Mouse (Mus musculus) limb, embryonic 14.5 days (tissue): ENCODE results near the gene Gm3435. TPM values are rescaled to one million over a fixed set of nuclear protein-coding genes. Genes with fewer than 3 reads are reported as not detected.
"Not testable (repeated sequence)": the region's sequence is repeated elsewhere in the genome, so short reads cannot be mapped to it uniquely, and the experiment has no call there.

Experiments used
- ATAC-seq: fragments of 200-750 bp; cut with Nextera tagmentation; 2 replicates; pipeline ENCODE4 v1.8.0; 2017; ENCODE audit warnings: low read depth, moderate number of reproducible peaks, moderate TSS enrichment; ENCODE audit not compliant: low FRiP score
- DNase-seq: peaks from one replicate; pipeline ENCODE4 v3.0.0-alpha.2; 2015; ENCODE audit warnings: low spot score
- H3K27ac ChIP-seq: fragments of 300-500 bp; sonication (generic); replicated peaks from 2 replicates; pipeline ENCODE4 v1.5.1; 2014; ENCODE audit warnings: low read depth, mild to moderate bottlenecking, low read length, moderate library complexity, mixed read lengths
- H3K27me3 ChIP-seq: fragments of 300-500 bp; sonication (generic); 2 replicates; pipeline ENCODE4 v1.6.1; 2014; ENCODE audit warnings: low read length, mixed read lengths; ENCODE audit not compliant: control insufficient read depth, insufficient read depth
- H3K36me3 ChIP-seq: fragments of 300-500 bp; sonication (generic); 2 replicates; pipeline ENCODE4 v1.6.1; 2014; ENCODE audit warnings: mild to moderate bottlenecking, low read length, moderate library complexity, mixed read lengths; ENCODE audit not compliant: control insufficient read depth, insufficient read depth
- H3K4me1 ChIP-seq: fragments of 300-500 bp; sonication (generic); 2 replicates; pipeline ENCODE4 v1.6.1; 2014; ENCODE audit warnings: antibody characterized with exemption, low read length, mixed read lengths; ENCODE audit not compliant: control insufficient read depth, insufficient read depth
- H3K4me2 ChIP-seq: fragments of 300-500 bp; sonication (generic); replicated peaks from 2 replicates; pipeline ENCODE4 v1.6.1; 2014; ENCODE audit warnings: low read depth, mild to moderate bottlenecking, low read length, moderate library complexity; ENCODE audit not compliant: severe bottlenecking
- H3K4me3 ChIP-seq: fragments of 300-500 bp; sonication (generic); replicated peaks from 2 replicates; pipeline ENCODE4 v1.5.1; 2014; ENCODE audit warnings: low read length
- H3K9ac ChIP-seq: fragments of 300-500 bp; sonication (generic); 2 replicates; pipeline ENCODE4 v1.6.1; 2014; ENCODE audit warnings: mild to moderate bottlenecking, low read depth, low read length, moderate library complexity; ENCODE audit not compliant: severe bottlenecking
- H3K9me3 ChIP-seq: fragments of 300-500 bp; sonication (generic); 2 replicates; pipeline ENCODE4 v1.6.1; 2016; ENCODE audit warnings: low read length; ENCODE audit not compliant: control insufficient read depth
- POLR2A ChIP-seq: fragments of 200-500 bp; IDR thresholded peaks from 2 replicates; pipeline ENCODE4 v1.8.0; 2012; ENCODE audit warnings: inconsistent platforms, mild to moderate bottlenecking, moderate library complexity, borderline replicate concordance; ENCODE audit not compliant: insufficient read depth, insufficient read length; ENCODE audit errors: extremely low read depth
- WGBS: fragments of 180-500 bp; shearing (Covaris S2); extraction: QIAGEN DNeasy Blood & Tissue Kit; methylation state at CpG from one replicate; pipeline ENCODE4 v1.1.7; 2014; 5-methylcytosine and 5-hydroxymethylcytosine counted together
- polyA plus RNA-seq, 2 experiments: library from polyadenylated mRNA; depleted of rRNA in 1 of 2; stranded (reverse) in 1 of 2; unstranded in 1 of 2; fragments of >200 nt; fragmentation: Nextera tagmentation in 1 of 2; extraction: Ambion mirVana in 1 of 2; gene quantifications; 2 replicates each; pipeline versions ENCODE4 v1.2.1 to v1.2.3; 2012 to 2014

Gene Gm3435
- 4.3 and 5.3 TPM in 2 replicates for polyA plus RNA-seq (2012; rRNA removed)
- 3.2 and 4.6 TPM in 2 replicates for polyA plus RNA-seq (2014; fragmentation: Nextera tagmentation; extraction: Ambion mirVana)

DNA sequence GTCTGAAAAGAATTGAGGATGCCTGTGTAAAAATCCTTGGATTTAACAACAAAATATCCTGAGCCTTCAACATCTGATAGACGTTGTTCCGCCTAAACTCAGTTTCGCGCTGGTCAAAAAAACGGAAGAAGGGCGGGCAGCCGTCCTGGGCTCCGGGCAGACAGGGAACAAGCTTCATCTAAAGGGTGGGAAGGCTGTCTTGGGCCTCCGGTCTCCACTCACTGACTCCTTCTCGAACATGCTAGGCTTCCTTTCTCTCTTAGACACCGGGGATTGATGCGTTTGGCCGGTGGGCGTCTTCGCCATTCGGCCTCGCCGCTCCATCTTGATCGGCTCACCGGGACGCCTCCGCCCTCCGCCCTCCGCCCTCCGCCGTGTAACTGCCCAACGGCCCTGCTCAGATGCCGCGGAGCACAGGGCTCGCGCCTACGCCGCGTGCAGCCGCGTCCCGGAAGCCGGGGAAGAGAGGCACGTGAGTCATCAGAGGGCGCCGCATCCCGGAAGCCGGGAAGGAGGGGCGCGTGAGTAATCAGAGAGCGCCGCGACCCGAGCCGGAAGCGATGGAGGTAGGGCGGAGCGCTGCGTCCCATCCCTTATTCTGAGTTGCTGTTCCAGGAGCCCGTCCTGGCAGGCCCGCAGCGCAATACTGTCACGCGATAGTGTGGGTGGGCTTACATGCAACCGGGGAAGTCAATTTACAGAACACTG, at the start of gene Gm3435:
Gm3435 (plus strand) TSS at position 471 of the 708 bp plus-strand sequence.
- H3K27ac ChIP-seq, H3K4me2 ChIP-seq, H3K4me1 ChIP-seq, H3K36me3 ChIP-seq, H3K27me3 ChIP-seq, H3K9me3 ChIP-seq, H3K4me3 ChIP-seq, DNase-seq, H3K9ac ChIP-seq: not testable (repeated sequence)
- WGBS, result no CpG with 5 or more reads among the region's 60 CpGs
- ATAC-seq, result peak; percentile 97

DNA sequence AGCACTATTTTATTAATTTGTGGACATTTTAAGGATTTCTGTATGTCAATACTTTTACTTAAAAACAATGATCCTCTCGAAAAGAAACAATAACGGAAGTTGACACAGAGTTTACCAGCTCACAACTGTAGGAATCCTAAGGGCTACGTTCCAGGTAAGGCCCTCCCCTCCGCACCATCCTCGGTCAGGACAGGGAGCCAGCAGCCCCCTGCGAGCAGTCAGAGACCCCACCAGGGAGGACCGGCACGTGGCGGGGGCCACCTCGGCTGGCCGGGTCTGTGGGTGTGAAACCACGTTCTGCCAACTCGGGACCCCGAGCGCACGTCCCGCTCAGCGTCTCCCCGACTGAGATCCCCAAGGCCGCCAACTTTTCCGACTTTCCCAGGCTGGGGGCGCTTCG, 49.5 kb upstream of the Gm3435 start:
- Histone ChIP-seq H3K9me3 (no peaks in the 10 kb centered on the region), H3K4me1 (peaks cover 6% of the 10 kb centered on the region), H3K27ac (no peak overlapping the region), H3K27me3 (no peaks in the 10 kb centered on the region), H3K4me3 (peak overlapping the region; percentile 65), H3K9ac (peak overlapping the region; percentile 80), H3K4me2 (peak overlapping the region; percentile 86), H3K36me3 (peaks cover 20% of the 10 kb centered on the region; the same call in 1 of the 2 replicates)
- 0% methylated on average over 12 of the region's 23 CpGs for WGBS
- no peak for ATAC-seq
- TF ChIP-seq POLR2A, result no peak
- no peak for DNase-seq

DNA sequence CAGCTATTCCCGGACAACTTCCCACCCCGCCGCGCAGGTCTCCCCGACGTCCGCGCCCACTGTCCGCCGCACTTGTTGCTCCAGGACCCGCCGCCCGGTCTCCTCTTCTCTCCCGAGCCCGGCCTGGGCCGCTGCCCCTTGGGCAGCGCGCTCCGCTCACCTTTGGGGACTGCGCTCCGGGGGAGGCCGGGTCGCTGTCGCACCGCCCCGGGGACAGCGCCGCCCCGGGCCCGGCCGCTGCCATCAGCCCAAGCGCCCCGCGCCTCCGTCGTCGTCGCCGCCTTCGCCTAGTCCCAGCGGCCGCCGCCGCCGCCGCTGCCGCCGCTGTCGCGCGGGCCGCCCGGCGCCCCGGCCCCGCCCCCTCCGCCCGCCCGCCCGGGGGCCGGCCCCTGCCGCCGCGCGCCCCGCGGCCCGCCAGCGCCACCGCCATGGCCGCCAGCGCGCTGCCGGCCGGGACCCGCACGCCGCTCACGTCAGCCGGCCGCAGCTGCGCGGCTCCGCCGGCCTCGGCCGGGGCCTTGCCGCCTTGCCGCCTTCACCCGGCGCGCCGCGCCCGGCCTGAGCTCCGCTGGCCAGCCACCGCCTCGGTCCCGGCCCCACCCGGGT, 48.9 kb upstream of the Gm3435 start, which contains the start of gene Phf10:
Phf10 (minus strand) TSS at position 323 of the 606 bp plus-strand sequence.
- 1% methylated on average over 34 of the region's 100 CpGs for WGBS
- peak within 1 kb of the TSS; percentile 65 for H3K4me3 ChIP-seq
- not testable (repeated sequence) for DNase-seq, H3K27me3 ChIP-seq, H3K4me1 ChIP-seq, H3K27ac ChIP-seq, H3K9me3 ChIP-seq
- peak; percentile 86 for ATAC-seq
- peaks cover 20% of the 10 kb centered on the region; the same call in 1 of the 2 replicates for H3K36me3 ChIP-seq
- H3K4me2 ChIP-seq, result peak within 1 kb of the TSS; percentile 86
- peak within 1 kb of the TSS; percentile 80 for H3K9ac ChIP-seq

DNA sequence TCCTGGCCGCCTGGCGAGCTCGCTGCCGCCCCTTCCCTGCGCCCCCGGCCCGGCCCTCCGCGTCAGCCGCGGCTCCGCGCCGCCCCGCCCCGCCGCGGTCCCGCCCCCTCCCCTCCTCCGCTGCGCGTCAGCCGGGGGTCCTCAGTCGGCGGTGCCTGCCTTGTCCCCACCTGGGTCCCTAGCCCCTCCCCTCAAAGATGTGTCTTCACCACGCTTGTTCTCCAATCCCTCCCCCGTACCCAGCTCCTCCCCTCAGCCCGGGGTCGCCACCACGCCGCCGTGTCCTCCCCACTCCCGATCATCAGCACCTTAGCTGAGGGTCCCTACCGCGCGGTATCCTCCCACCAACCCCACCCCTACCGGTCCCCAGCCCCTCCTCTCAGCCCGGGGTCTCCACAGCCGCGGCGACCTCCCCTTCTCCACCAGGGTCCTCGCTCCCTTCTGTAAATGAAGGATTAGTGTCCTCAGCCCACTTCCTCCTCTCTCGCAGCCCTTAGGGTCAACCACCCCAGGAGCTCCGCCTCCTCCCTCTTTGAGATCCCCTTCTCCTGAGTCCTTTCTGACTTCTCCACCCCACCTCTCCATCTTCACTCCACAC, 48.3 kb upstream of the Gm3435 start:
- not testable (repeated sequence) for H3K27ac ChIP-seq, DNase-seq, H3K4me1 ChIP-seq, H3K4me3 ChIP-seq, H3K9me3 ChIP-seq, H3K27me3 ChIP-seq, H3K9ac ChIP-seq, H3K4me2 ChIP-seq
- ATAC-seq, result peak; percentile 95
- H3K36me3 ChIP-seq, result peaks cover 16% of the 10 kb centered on the region; the same call in 1 of the 2 replicates
- no CpG with 5 or more reads among the region's 44 CpGs for WGBS

DNA sequence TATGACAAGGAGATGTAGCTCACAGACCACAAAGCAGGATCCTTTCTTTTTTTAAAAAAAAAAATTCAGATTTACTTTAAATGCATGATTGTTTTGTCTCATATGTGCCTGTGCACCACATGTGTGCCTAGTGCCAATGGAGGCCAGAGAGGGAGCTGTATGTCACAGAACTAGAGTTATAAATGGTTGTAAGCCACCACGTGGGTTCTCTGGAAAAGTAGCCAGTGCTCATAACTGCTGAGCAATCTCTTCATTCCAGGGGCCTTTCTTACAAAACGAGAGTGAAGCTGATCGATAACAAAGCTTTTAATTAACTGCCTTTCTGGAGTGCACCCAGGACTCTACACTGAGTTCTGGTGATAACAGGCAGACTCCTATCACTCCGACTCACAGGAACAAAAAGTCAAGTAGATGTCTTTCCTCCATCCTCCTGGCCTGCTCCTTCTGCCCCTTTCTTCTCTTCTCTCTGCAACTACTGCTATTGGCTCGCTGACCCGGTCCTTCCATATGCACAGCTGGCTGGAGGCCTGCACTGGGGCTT, 41.5 kb upstream of the Gm3435 start:
- not testable (repeated sequence) for H3K4me2 ChIP-seq, DNase-seq, H3K27me3 ChIP-seq, ATAC-seq, H3K27ac ChIP-seq, H3K9ac ChIP-seq, H3K4me1 ChIP-seq, H3K4me3 ChIP-seq, H3K36me3 ChIP-seq, H3K9me3 ChIP-seq
- no CpG with 5 or more reads among the region's 6 CpGs for WGBS

DNA sequence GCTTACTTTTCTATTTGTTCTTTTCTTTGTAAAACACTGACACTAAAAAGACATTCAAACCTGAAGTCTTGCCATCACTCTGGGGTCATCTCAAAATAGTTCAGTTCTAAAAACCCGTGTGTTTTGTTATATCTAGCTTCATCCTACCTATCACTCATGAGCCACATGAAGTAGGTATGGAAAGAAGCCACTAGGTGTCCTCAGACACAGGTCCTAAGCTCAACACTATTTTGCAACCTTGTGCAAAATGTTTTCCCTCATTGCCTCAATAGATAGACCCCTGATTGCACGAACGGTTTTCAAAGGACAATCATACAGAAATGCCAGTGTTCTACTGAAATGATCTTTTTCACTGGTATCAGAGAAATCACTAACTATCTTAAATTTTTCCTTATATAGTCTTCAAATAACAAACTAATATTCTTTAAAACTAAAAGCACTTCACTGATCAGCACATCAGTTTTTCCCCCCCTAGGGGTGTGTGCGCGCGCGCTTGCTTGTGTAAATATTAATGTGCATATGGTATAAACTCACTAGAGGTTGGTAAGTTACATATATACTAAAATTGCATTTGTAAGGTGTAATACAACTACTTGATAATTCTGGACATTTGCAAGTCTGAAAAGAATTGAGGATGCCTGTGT, 32.1 kb upstream of the Gm3435 start:
- WGBS, result 2% methylated on average over 4 of the region's 7 CpGs
- not testable (repeated sequence) for DNase-seq, H3K9me3 ChIP-seq, H3K36me3 ChIP-seq, H3K27me3 ChIP-seq, ATAC-seq, H3K4me3 ChIP-seq, H3K27ac ChIP-seq, H3K4me1 ChIP-seq, H3K9ac ChIP-seq, H3K4me2 ChIP-seq

DNA sequence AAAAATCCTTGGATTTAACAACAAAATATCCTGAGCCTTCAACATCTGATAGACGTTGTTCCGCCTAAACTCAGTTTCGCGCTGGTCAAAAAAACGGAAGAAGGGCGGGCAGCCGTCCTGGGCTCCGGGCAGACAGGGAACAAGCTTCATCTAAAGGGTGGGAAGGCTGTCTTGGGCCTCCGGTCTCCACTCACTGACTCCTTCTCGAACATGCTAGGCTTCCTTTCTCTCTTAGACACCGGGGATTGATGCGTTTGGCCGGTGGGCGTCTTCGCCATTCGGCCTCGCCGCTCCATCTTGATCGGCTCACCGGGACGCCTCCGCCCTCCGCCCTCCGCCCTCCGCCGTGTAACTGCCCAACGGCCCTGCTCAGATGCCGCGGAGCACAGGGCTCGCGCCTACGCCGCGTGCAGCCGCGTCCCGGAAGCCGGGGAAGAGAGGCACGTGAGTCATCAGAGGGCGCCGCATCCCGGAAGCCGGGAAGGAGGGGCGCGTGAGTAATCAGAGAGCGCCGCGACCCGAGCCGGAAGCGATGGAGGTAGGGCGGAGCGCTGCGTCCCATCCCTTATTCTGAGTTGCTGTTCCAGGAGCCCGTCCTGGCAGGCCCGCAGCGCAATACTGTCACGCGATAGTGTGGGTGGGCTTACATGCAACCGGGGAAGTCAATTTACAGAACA, 31.5 kb upstream of the Gm3435 start, which contains the start of the genes 9030025P20Rik and Gm3417:
9030025P20Rik (plus strand) TSS at position 107 of the 677 bp plus-strand sequence.
Gm3417 (minus strand) TSS at position 429 of the 677 bp plus-strand sequence.
- not testable (repeated sequence) for H3K4me1 ChIP-seq, DNase-seq, H3K27ac ChIP-seq, H3K9me3 ChIP-seq, H3K4me2 ChIP-seq, H3K4me3 ChIP-seq, H3K9ac ChIP-seq, H3K36me3 ChIP-seq, H3K27me3 ChIP-seq
- no CpG with 5 or more reads among the region's 60 CpGs for WGBS
- ATAC-seq, result peak; percentile 97
